Mouse (Mus musculus): ENCODE measurements around the gene Adarb2. TPM values are rescaled to one million over a fixed set of nuclear protein-coding genes. Genes with fewer than 3 reads are reported as not detected.

Adarb2 gene
- polyA plus RNA-seq, 1 experiment: not detected

DNA sequence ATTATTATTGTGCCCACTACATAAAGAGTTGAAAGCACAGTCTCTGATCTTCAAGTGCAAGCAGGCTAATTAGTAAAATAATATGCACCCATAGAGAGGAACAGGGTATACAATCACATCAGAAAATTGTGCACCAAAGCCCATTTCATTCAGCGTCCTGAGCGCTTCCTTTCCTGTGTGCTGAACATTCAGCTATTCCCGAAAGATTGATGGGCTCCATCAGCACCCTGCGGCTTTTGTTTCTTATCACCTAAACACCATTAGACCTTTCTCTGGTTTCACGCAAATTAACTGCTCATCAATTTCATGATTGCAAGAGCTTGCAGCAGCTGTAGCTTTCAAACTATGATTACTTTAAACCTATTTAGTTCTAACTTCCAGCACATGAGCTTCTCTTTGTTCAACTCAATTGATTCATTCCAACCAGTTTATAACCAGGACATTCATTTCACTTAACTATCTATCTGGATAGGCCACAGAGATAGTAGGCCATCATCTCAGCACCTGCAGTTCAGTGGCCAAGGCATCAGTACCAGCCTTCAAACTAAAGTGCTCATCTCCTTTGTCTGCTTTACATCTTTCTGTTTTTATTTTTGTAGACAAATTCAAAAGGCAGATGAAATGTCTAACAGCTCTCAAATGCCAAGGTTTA lies 45.5 kb downstream of the Adarb2 start:
- no peaks in the 10 kb centered on the region for H3K4me1 ChIP-seq (ENCODE audit: control insufficient read depth, insufficient read depth, low read length)
- H3K27ac ChIP-seq (ENCODE audit: insufficient read depth, low read depth, low read length): no peak overlapping the region
- TF ChIP-seq CTCF (IDR thresholded peaks at IDR 0.05; ENCODE audit: insufficient read depth, low read depth, low read length) (no peak), POLR2A (IDR thresholded peaks at IDR 0.05; ENCODE audit: insufficient read depth, low read depth, low read length) (no peak)
- WGBS: 86% methylated on average over 5 of the region's 5 CpGs
- no peak overlapping the region for H3K4me3 ChIP-seq (ENCODE audit: insufficient read depth, low read depth, low read length)

DNA sequence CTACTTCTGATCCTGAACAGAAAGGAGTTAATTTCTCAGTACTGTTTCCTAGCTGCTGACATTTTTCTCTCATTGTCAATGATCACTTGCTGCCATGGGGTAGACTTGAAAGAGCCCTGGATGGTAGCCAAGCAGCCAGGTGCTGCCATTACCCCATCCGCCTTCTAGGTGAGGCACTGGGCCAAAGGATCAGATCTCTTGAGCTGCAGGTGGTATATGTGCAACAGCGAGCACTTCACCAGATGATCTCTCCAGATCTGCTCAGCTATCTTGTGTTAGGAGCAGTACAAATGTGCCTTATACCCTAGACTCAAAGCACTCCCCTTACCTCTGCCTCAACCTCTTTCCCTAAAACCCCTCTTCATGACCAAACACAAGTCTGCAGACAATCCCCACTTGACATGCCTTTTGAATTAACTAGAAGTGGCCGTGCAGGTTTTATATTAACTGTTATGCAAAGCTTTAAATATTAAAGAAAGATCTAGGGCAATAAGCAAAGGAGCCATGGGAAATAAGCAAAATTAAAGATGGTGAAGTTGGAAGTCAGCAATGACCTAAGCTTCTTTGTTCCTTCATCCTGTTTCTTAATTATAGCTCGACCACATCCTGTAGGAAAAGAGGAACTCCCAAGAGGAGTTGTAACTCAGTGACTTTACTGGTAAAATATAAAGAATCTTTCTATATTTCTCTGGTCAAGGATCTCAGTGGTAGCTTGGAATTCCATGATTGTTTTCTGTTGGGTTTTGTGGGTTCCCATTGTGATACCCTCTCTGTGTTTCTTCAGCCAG lies 69.7 kb downstream of the Adarb2 start:
- Histone ChIP-seq H3K4me3 (ENCODE audit: insufficient read depth, low read depth, low read length) (no peak overlapping the region), H3K4me1 (ENCODE audit: control insufficient read depth, insufficient read depth, low read length) (no peaks in the 10 kb centered on the region), H3K27ac (ENCODE audit: insufficient read depth, low read depth, low read length) (no peak overlapping the region)
- TF ChIP-seq POLR2A (IDR thresholded peaks at IDR 0.05; ENCODE audit: insufficient read depth, low read depth, low read length) (no peak), CTCF (IDR thresholded peaks at IDR 0.05; ENCODE audit: insufficient read depth, low read depth, low read length) (no peak)
- 80% methylated on average over 4 of the region's 4 CpGs for WGBS

DNA sequence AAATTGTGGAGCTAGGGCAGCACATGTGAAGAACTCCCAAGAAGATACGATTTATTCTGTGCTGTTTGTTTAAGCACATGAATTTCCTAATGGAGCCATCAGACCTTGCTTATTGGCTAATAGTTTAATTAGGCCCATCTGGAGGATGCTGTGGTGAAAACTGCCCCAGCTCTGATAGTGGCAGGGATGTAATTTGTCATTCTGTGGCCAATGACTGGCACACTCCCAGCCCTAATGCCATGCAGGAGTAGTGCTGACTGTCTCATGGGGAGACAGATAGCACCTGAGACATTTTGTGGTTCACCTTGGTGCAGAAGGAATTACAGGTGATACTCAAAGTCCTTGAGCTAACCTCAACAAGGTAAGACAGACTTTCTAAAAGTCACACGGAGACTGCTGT lies 80.5 kb downstream of the Adarb2 start:
- 77% methylated on average over 2 of the region's 2 CpGs for WGBS
- no peak for TF ChIP-seq POLR2A (IDR thresholded peaks at IDR 0.05; ENCODE audit: insufficient read depth, low read depth, low read length)
- no peak for TF ChIP-seq CTCF (IDR thresholded peaks at IDR 0.05; ENCODE audit: insufficient read depth, low read depth, low read length)
- Histone ChIP-seq H3K4me1 (ENCODE audit: control insufficient read depth, insufficient read depth, low read length) (no peaks in the 10 kb centered on the region), H3K27ac (ENCODE audit: insufficient read depth, low read depth, low read length) (no peak overlapping the region), H3K4me3 (ENCODE audit: insufficient read depth, low read depth, low read length) (no peak overlapping the region)

DNA sequence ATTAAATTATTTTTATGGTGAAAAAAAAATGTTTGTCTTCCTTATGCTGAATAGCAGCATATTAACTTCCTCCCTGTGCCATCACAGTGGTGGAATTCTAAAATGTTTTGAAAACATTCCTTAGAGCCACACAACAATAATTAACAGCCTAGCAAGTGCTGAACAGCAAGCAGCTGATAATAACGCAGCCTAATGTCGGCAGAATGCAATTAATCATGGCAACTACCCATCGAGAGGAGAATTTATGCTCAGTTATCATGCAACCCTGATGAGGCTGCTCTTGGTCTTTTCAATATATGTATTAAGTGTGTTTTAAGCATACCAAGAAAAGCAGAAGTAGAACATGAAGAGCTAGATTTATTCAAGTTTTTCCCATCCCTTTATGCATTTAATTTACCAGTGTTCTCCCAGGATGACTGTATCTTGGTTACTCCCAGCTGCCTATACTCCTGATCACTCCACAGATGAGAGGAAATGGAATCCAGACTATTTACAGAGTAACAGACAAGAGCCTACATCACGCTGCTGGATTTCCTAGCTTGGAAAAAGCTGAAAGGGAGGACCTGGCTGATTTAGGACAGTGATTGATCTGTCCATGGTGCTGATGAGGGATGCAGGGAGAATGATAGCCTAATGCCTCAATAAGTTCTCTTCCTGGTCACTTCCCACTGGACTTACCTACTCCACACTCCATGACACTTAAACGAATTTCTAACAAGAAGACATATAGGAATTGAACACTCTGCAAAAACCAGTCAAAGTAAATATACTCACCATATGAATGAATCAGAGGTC lies 113.9 kb downstream of the Adarb2 start:
- 32% methylated on average over 5 of the region's 5 CpGs for WGBS
- H3K4me1 ChIP-seq (ENCODE audit: control insufficient read depth, insufficient read depth, low read length): no peaks in the 10 kb centered on the region

DNA sequence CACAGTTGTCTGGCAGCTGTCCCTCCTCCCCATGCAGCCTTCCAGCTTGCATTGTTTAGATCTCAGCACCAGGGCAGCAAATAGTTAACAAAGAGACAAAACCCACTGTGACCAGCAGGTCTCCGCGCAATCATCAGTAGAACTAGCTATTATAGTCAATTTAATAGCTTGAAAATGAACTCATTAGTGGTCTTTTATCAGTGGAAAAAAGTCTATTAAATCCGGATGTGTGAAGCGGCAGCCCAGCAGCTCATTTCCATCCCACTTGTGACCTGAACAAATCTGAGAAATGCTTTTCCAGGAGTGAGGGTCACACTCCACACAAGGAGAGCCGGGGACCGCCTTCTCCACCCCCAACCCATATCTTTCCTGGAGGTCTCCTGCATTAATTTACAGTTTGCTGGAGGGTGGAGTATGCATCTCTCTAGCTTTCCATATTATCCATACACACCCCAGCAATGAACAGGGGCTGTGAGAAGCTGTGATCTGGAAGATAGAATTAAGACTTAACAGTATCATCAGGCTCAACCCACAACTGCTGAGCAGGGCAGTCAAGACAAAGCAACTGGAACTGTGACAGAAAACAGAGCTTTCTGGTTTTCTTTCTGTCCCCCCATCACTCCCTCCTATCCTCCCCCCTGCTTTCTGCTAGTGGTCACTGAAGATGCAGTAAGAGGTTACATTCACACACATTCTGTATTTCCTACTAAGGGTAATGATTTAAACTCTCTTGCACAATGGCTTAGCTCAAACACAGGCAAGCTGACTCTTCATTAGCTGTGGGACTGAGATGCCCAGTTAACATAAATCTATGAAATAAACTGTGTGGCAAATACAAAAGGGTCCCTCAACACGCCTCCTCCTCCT lies 131.2 kb downstream of the Adarb2 start:
- H3K4me3 ChIP-seq (ENCODE audit: insufficient read depth, low read depth, low read length): no peak overlapping the region
- H3K4me1 ChIP-seq (ENCODE audit: control insufficient read depth, insufficient read depth, low read length): peaks cover 2% of the 10 kb centered on the region
- H3K27ac ChIP-seq (ENCODE audit: insufficient read depth, low read depth, low read length): no peak overlapping the region
- TF ChIP-seq CTCF (IDR thresholded peaks at IDR 0.05; ENCODE audit: insufficient read depth, low read depth, low read length): no peak
- no peak for TF ChIP-seq POLR2A (IDR thresholded peaks at IDR 0.05; ENCODE audit: insufficient read depth, low read depth, low read length)
- WGBS: 38% methylated on average over 7 of the region's 7 CpGs

More for the DNA sequence above, 113.9 kb downstream of the Adarb2 start:
- TF ChIP-seq CTCF (IDR thresholded peaks at IDR 0.05; ENCODE audit: insufficient read depth, low read depth, low read length) (no peak), POLR2A (IDR thresholded peaks at IDR 0.05; ENCODE audit: insufficient read depth, low read depth, low read length) (no peak)
- Histone ChIP-seq H3K27ac (ENCODE audit: insufficient read depth, low read depth, low read length) (no peak overlapping the region), H3K4me3 (ENCODE audit: insufficient read depth, low read depth, low read length) (no peak overlapping the region)

DNA sequence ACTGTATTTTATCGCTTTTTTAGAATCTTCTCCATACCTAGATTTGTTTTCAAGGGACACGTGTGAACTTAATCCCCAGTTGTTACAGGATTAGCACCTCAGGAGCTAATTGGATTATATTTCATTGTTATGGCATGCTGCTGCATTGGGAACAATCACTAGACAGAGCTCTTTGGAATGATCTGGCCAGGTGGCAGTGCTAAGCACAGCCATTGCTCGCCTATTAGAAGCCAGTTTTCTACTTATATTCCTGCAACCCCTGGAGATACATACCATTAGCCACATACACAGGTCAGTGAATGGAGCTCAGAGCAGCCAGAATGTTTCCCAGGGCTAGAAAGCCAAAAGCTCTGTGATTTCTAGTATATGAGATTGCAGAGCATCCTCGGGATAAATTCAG lies 131.9 kb downstream of the Adarb2 start:
- Histone ChIP-seq H3K27ac (ENCODE audit: insufficient read depth, low read depth, low read length) (no peak overlapping the region), H3K4me3 (ENCODE audit: insufficient read depth, low read depth, low read length) (no peak overlapping the region), H3K4me1 (ENCODE audit: control insufficient read depth, insufficient read depth, low read length) (peaks cover 2% of the 10 kb centered on the region)
- 62% methylated on average over 4 of the region's 4 CpGs for WGBS
- TF ChIP-seq POLR2A (IDR thresholded peaks at IDR 0.05; ENCODE audit: insufficient read depth, low read depth, low read length) (no peak), CTCF (IDR thresholded peaks at IDR 0.05; ENCODE audit: insufficient read depth, low read depth, low read length) (no peak)

DNA sequence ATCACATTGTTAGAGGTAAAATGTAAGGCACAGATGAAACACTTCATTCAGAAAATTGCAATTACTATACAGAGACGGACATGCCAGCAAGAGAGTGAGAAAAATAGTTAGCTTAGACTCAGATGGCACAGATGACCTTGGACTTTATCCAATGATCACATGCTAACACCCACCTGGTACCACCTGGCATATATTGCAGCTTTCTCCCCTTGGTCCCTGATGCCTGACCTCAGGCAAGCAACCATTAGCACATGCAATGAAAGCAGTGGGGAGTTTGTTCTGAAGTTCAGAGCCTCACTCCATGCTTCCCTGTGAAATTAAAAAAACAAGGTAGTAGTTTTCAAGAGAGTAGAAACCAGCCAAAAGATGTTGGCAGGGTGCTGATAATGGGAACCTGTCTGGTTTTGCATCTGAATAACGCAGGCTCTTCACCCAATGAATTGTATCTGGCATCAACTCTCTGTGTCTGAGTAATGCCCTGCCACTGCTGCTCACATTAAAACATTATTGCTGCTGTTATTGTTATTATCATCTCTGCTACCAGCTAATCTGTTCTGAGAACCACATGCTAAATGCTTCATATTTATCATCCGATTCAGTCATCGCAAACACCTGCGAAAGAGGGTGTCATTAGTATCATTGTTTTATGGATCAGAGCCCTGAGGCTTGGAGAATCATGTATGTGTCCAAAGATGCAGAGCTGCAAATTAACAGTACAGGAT lies 138.6 kb downstream of the Adarb2 start:
- TF ChIP-seq POLR2A (IDR thresholded peaks at IDR 0.05; ENCODE audit: insufficient read depth, low read depth, low read length) (no peak), CTCF (IDR thresholded peaks at IDR 0.05; ENCODE audit: insufficient read depth, low read depth, low read length) (no peak)
- no peaks in the 10 kb centered on the region for H3K4me1 ChIP-seq (ENCODE audit: control insufficient read depth, insufficient read depth, low read length)
- 77% methylated on average over 5 of the region's 5 CpGs for WGBS
- no peak overlapping the region for H3K27ac ChIP-seq (ENCODE audit: insufficient read depth, low read depth, low read length)
- no peak overlapping the region for H3K4me3 ChIP-seq (ENCODE audit: insufficient read depth, low read depth, low read length)

DNA sequence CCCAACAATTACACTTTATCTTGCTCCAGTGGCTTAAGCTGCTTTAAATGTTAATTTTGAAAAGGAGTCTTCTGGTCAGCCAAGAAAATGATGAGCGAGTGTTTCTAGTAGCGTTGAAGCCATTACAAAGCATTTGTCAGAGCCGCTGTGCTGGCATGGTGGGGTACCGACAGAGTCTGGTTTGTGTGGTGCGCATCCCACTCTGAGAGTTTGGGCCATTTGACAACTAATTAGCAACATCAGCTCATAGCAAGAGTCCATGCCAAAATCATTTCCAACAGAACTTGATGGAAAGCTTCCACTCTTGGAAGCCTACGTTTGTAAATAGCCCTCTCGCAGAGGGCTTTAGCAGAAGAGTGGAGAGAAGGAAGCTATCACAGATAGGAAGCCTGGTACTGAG lies 144.5 kb downstream of the Adarb2 start:
- TF ChIP-seq POLR2A (IDR thresholded peaks at IDR 0.05; ENCODE audit: insufficient read depth, low read depth, low read length) (no peak), CTCF (IDR thresholded peaks at IDR 0.05; ENCODE audit: insufficient read depth, low read depth, low read length) (no peak)
- Histone ChIP-seq H3K4me3 (ENCODE audit: insufficient read depth, low read depth, low read length) (no peak overlapping the region), H3K27ac (ENCODE audit: insufficient read depth, low read depth, low read length) (no peak overlapping the region), H3K4me1 (ENCODE audit: control insufficient read depth, insufficient read depth, low read length) (no peaks in the 10 kb centered on the region)
- 80% methylated on average over 7 of the region's 7 CpGs for WGBS

Measured in olfactory bulb, adult 2 months (tissue).